Mouse (Mus musculus): ENCODE measurements around the gene Casp9. TPM values are rescaled to one million over a fixed set of nuclear protein-coding genes. Genes with fewer than 3 reads are reported as not detected.
A peak's percentile ranks its signal among the peaks of the same experiment; 100 is the strongest.

Gene Casp9
- polyA plus RNA-seq, 1 experiment from 2014 or later, result 16.9 TPM

GRCm38 (mm10) chr4:141784835-141785234 lies 8.6 kb upstream of the Casp9 start:
- no peak overlapping the region for H3K9ac ChIP-seq
- no peak overlapping the region for H3K4me3 ChIP-seq (replicated peaks)
- H3K4me2 ChIP-seq (replicated peaks), result no peak overlapping the region
- ATAC-seq (ENCODE audit: insufficient number of reproducible peaks, low FRiP score, low TSS enrichment, low read depth), result no peak
- no peaks in the 10 kb centered on the region for H3K27me3 ChIP-seq
- no peaks in the 10 kb centered on the region for H3K9me3 ChIP-seq (replicated peaks)
- H3K27ac ChIP-seq (replicated peaks), result no peak overlapping the region
- H3K4me1 ChIP-seq, result peaks cover 7% of the 10 kb centered on the region
- peaks cover 64% of the 10 kb centered on the region for H3K36me3 ChIP-seq
- WGBS, result 86% methylated on average over 5 of the region's 5 CpGs

DNA sequence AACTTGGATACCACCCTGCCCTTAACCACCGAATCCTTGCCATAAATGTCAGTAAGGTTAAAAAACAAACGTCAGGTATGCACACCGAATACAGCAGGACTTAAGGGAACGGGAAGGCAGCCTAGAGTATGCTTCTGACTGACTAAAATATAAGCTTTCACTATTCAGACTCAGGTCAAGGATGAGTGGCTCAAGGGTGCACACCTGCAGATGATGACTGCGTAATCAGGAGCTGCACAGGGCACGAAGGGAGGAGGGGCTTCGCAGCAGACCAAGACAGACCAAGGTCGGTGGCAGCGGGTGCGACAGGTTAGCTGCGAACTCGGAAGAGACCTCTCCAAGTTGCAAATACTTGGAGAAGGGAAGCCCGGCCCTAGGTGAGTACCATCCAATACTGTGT lies 7.3 kb upstream of the Casp9 start:
- Histone ChIP-seq H3K9ac (no peak overlapping the region), H3K4me1 (peaks cover 11% of the 10 kb centered on the region), H3K4me3 (replicated peaks) (no peak overlapping the region), H3K9me3 (replicated peaks) (no peaks in the 10 kb centered on the region), H3K36me3 (peaks cover 51% of the 10 kb centered on the region), H3K27ac (replicated peaks) (no peak overlapping the region), H3K27me3 (no peaks in the 10 kb centered on the region), H3K4me2 (replicated peaks) (no peak overlapping the region)
- ATAC-seq (ENCODE audit: insufficient number of reproducible peaks, low FRiP score, low TSS enrichment, low read depth), result no peak
- WGBS, result 91% methylated on average over 13 of the region's 13 CpGs

DNA sequence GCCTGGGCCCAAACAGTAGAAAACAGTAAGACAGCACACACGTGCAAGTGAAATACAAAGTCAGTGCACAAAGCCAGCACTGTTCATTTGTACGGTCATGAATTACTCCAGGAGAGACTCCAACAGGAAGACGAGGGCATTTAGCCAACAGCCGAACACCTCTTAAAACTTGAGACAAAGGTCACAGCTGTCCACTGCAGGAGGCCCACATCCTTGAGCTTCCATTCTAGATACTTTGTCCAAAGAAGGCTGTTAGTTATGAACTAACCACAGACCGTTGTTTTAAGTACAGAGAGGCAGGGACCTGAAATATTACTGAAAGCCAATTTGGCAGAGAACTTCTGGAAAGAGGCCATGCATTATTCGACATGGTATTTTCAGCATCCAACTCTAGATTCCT lies 6.4 kb upstream of the Casp9 start:
- Histone ChIP-seq H3K4me1 (peaks cover 14% of the 10 kb centered on the region), H3K4me2 (replicated peaks) (no peak overlapping the region), H3K4me3 (replicated peaks) (no peak overlapping the region), H3K27ac (replicated peaks) (peak overlapping the region; percentile 28; the same call in 1 of the 2 replicates), H3K27me3 (no peaks in the 10 kb centered on the region), H3K36me3 (peaks cover 42% of the 10 kb centered on the region), H3K9ac (no peak overlapping the region), H3K9me3 (replicated peaks) (no peaks in the 10 kb centered on the region)
- WGBS, result 74% methylated on average over 6 of the region's 6 CpGs
- no peak for ATAC-seq (ENCODE audit: insufficient number of reproducible peaks, low FRiP score, low TSS enrichment, low read depth)

DNA sequence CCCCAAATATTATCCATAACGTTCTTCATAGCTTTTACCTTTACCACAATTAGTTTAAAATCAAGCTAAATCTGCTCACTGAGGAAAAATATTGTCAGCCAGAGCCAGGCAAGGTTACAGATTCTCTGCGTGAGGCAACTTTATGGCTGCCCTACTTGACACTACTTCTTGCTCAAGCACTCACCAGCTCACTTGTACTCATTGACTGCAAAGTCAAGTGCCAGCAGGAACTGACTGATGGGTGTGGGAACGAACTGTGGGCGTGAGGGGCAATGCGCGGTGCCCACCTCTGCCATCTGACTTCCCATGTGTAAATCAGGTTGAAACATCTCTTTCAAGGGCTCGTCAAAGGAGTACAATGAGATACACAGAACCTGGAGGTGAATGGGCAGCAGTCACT lies 6.0 kb upstream of the Casp9 start:
- ATAC-seq (ENCODE audit: insufficient number of reproducible peaks, low FRiP score, low TSS enrichment, low read depth), result no peak
- Histone ChIP-seq H3K27ac (replicated peaks) (0 out of 2 replicates have a peak overlapping the region, but pooled peaks have one; percentile 28), H3K4me1 (peaks cover 14% of the 10 kb centered on the region), H3K36me3 (peaks cover 38% of the 10 kb centered on the region), H3K4me2 (replicated peaks) (no peak overlapping the region), H3K9ac (no peak overlapping the region), H3K9me3 (replicated peaks) (no peaks in the 10 kb centered on the region), H3K27me3 (no peaks in the 10 kb centered on the region), H3K4me3 (replicated peaks) (no peak overlapping the region)
- WGBS, result 89% methylated on average over 7 of the region's 7 CpGs

DNA sequence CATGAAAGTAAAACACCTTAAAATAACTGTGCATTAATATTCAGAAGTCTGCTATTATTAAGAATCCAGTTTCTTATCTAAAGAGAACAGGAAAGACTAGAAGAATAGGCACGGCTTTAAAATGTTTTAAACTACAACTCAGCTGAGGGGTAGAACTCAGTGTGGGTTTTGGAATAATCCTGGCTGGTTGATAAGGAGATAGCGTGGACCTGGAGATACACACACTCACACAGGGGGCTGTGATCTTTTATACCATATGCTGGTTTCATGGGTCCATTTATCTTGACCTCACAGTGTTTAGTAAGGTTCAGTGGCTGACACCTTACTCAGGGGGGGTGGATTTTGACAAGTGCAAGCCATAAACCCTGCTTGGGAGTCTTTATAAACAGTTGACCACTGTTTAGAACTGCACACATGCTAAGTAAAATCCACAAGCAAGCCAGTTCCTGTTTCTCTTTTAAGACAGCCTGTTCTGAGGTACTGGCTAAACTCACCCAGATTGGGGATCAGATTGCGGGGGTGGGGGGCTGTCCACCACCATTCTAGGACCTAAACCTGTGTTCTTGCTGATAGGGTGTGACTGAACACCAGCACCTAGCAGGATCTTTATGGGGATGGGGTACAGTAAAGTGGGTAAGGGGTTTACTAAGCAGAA lies 3.7 kb upstream of the Casp9 start:
- H3K9me3 ChIP-seq (replicated peaks), result no peaks in the 10 kb centered on the region
- ATAC-seq (ENCODE audit: insufficient number of reproducible peaks, low FRiP score, low TSS enrichment, low read depth), result no peak
- no peaks in the 10 kb centered on the region for H3K27me3 ChIP-seq
- peak overlapping the region; percentile 78; the same call in 1 of the 2 replicates for H3K27ac ChIP-seq (replicated peaks)
- peak overlapping the region; percentile 97 for H3K4me3 ChIP-seq (replicated peaks)
- peak overlapping the region; percentile 76 for H3K4me2 ChIP-seq (replicated peaks)
- 55% methylated on average over 3 of the region's 3 CpGs for WGBS
- peak overlapping the region; percentile 87 for H3K9ac ChIP-seq
- 0 out of 2 replicates have a peak, but pooled peaks cover 16% of the 10 kb centered on the region for H3K36me3 ChIP-seq
- peaks cover 19% of the 10 kb centered on the region for H3K4me1 ChIP-seq

GRCm38 (mm10) chr4:141790524-141790990 lies 2.9 kb upstream of the Casp9 start, which contains the start of gene Dnajc16:
Gene Dnajc16 (minus strand): TSS chr4:141790931.
- under 1% methylated on average over 42 of the region's 42 CpGs for WGBS
- peak within 1 kb of the TSS; percentile 87 for H3K9ac ChIP-seq
- no peaks in the 10 kb centered on the region for H3K27me3 ChIP-seq
- ATAC-seq (ENCODE audit: insufficient number of reproducible peaks, low FRiP score, low TSS enrichment, low read depth), result peak; percentile 91
- H3K9me3 ChIP-seq (replicated peaks), result no peaks in the 10 kb centered on the region
- H3K36me3 ChIP-seq, result 0 out of 2 replicates have a peak, but pooled peaks cover 7% of the 10 kb centered on the region
- H3K4me2 ChIP-seq (replicated peaks), result peak within 1 kb of the TSS; percentile 76
- peak within 1 kb of the TSS; percentile 78 for H3K27ac ChIP-seq (replicated peaks)
- peak within 1 kb of the TSS; percentile 97 for H3K4me3 ChIP-seq (replicated peaks)
- peaks cover 28% of the 10 kb centered on the region for H3K4me1 ChIP-seq

DNA sequence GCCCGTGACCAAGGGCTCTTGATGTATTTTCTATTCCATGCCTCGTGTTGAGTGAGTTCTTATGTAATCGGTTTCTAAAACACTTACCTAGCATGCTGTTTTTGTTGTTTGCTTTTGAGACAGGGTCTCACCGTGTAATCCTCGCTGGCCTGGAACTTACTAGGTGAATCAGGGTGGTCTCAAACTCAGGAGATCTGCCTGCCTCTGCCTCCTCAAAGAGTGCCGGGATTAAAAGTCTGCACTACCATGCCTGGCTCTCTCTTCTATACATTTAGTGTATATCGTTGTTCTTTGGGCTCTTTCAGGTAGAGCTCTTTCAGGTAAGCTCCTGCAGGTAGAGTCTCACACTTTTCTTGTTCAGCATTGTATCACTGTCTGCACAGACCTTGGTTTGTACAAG lies 1.9 kb upstream of the Casp9 start:
- Histone ChIP-seq H3K27me3 (no peaks in the 10 kb centered on the region), H3K9ac (no peak overlapping the region), H3K9me3 (replicated peaks) (no peaks in the 10 kb centered on the region), H3K36me3 (0 out of 2 replicates have a peak, but pooled peaks cover 3% of the 10 kb centered on the region), H3K4me2 (replicated peaks) (no peak overlapping the region), H3K27ac (replicated peaks) (peak overlapping the region; percentile 78; the same call in 1 of the 2 replicates), H3K4me1 (peaks cover 33% of the 10 kb centered on the region), H3K4me3 (replicated peaks) (no peak overlapping the region)
- WGBS, result 91% methylated on average over 7 of the region's 7 CpGs
- ATAC-seq (ENCODE audit: insufficient number of reproducible peaks, low FRiP score, low TSS enrichment, low read depth), result no peak

- ATAC-seq (ENCODE audit: insufficient number of reproducible peaks, low FRiP score, low TSS enrichment, low read depth), result no peak
- Histone ChIP-seq H3K4me3 (replicated peaks) (no peak overlapping the region), H3K27me3 (no peaks in the 10 kb centered on the region), H3K9me3 (replicated peaks) (no peaks in the 10 kb centered on the region), H3K27ac (replicated peaks) (no peak overlapping the region), H3K9ac (no peak overlapping the region), H3K4me1 (peaks cover 35% of the 10 kb centered on the region), H3K36me3 (peaks cover 7% of the 10 kb centered on the region; the same call in 1 of the 2 replicates), H3K4me2 (replicated peaks) (no peak overlapping the region)
- WGBS, result 81% methylated on average over 8 of the region's 8 CpGs
These were observed 1.5 kb upstream of the Casp9 start for GRCm38 (mm10) chr4:141791951-141792350.

- Histone ChIP-seq H3K4me2 (replicated peaks) (peak overlapping the region; percentile 47), H3K36me3 (peaks cover 7% of the 10 kb centered on the region; the same call in 1 of the 2 replicates), H3K9me3 (replicated peaks) (no peaks in the 10 kb centered on the region), H3K4me3 (replicated peaks) (peak overlapping the region; percentile 77), H3K27me3 (no peaks in the 10 kb centered on the region), H3K9ac (peak overlapping the region; percentile 24; the same call in 1 of the 2 replicates), H3K27ac (replicated peaks) (peak overlapping the region; percentile 95), H3K4me1 (peaks cover 32% of the 10 kb centered on the region)
- 8% methylated on average over 10 of the region's 10 CpGs for WGBS
- no peak for ATAC-seq (ENCODE audit: insufficient number of reproducible peaks, low FRiP score, low TSS enrichment, low read depth)
These were observed 694 bp upstream of the Casp9 start for GRCm38 (mm10) chr4:141792554-141793281.

DNA sequence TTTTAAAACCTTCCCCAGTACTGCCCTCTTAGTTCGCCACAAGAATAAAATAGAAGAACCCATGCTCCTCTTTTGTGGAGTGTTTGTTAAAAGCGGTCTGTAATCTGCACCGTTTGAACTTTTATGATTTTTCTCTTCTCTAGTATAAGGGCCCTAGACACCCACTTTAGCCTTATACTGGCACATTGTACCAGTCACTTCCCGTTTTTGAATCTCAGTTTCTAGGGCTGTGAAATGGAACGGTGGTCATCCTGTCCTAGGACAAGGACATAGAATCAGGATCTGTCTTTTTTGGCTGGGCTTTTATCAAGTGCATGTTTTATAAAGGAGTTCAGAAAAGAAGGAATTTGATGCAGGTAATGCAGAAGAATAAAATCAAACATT lies 732 bp downstream of the Casp9 start:
- Histone ChIP-seq H3K4me3 (replicated peaks) (peak overlapping the region; percentile 77), H3K9ac (peak overlapping the region; percentile 4; the same call in 1 of the 2 replicates), H3K4me1 (peaks cover 32% of the 10 kb centered on the region), H3K9me3 (replicated peaks) (no peaks in the 10 kb centered on the region), H3K4me2 (replicated peaks) (peak overlapping the region; percentile 47), H3K27me3 (no peaks in the 10 kb centered on the region), H3K27ac (replicated peaks) (peak overlapping the region; percentile 95), H3K36me3 (peaks cover 7% of the 10 kb centered on the region; the same call in 1 of the 2 replicates)
- ATAC-seq (ENCODE audit: insufficient number of reproducible peaks, low FRiP score, low TSS enrichment, low read depth), result no peak
- WGBS, result 14% methylated on average over 5 of the region's 5 CpGs

GRCm38 (mm10) chr4:141796356-141796755 lies 2.9 kb downstream of the Casp9 start:
- peaks cover 7% of the 10 kb centered on the region; the same call in 1 of the 2 replicates for H3K36me3 ChIP-seq
- no peak overlapping the region for H3K4me3 ChIP-seq (replicated peaks)
- H3K27ac ChIP-seq (replicated peaks), result no peak overlapping the region
- H3K27me3 ChIP-seq, result no peaks in the 10 kb centered on the region
- no peak for ATAC-seq (ENCODE audit: insufficient number of reproducible peaks, low FRiP score, low TSS enrichment, low read depth)
- no peaks in the 10 kb centered on the region for H3K9me3 ChIP-seq (replicated peaks)
- 87% methylated on average over 7 of the region's 7 CpGs for WGBS
- no peak overlapping the region for H3K9ac ChIP-seq
- no peak overlapping the region for H3K4me2 ChIP-seq (replicated peaks)
- H3K4me1 ChIP-seq, result peaks cover 22% of the 10 kb centered on the region

Measured in embryonic facial prominence, embryonic 15.5 days (tissue).